Mouse (Mus musculus) heart, postnatal 0 days (tissue): ENCODE data around the gene Rnf44.

Experiments used
- CTCF ChIP-seq: IDR thresholded peaks from 2 replicates; pipeline ENCODE4 v1.5.1; 2016; ENCODE audit warnings: antibody characterized with exemption, control low read depth, low read depth
- EP300 ChIP-seq: IDR thresholded peaks from 2 replicates; pipeline ENCODE4 v1.6.1; 2016; ENCODE audit warnings: antibody characterized with exemption, low read depth

GRCm38 (mm10) chr13:54678263-54678662 is 15.4 kb downstream of the Rnf44 start:
- TF ChIP-seq CTCF (no peak), EP300 (no peak)
